Mouse (Mus musculus) small intestine, adult 2 months (tissue): Measurements from ENCODE around the gene St6galnac3. TPM values are rescaled to one million over a fixed set of nuclear protein-coding genes. Genes with fewer than 3 reads are reported as not detected.

Experiments
- H3K27ac ChIP-seq: fragments of 200-500 bp; 2 replicates; pipeline ENCODE4 v1.5.1; 2012; ENCODE audit warnings: low read depth, low read length, control low read depth, inconsistent platforms; ENCODE audit not compliant: insufficient read depth
- H3K27me3 ChIP-seq: fragments of 200-500 bp; 2 replicates; pipeline ENCODE4 v1.6.1; 2012; ENCODE audit warnings: mild to moderate bottlenecking, moderate library complexity, low read length, inconsistent platforms; ENCODE audit not compliant: control insufficient read depth, insufficient read depth
- H3K36me3 ChIP-seq: fragments of 200-500 bp; 2 replicates; pipeline ENCODE4 v1.6.1; 2012; ENCODE audit warnings: mild to moderate bottlenecking, low read length, control low read depth, inconsistent platforms; ENCODE audit not compliant: control insufficient read depth, insufficient read depth
- H3K4me1 ChIP-seq: fragments of 200-500 bp; 2 replicates; pipeline ENCODE4 v1.6.1; 2012; ENCODE audit warnings: low read length, inconsistent platforms, mixed read lengths; ENCODE audit not compliant: control insufficient read depth, insufficient read depth, insufficient read length
- H3K4me3 ChIP-seq: fragments of 200-500 bp; 2 replicates; pipeline ENCODE4 v1.5.1; 2012; ENCODE audit warnings: low read depth, mild to moderate bottlenecking, control low read depth, inconsistent platforms, low read length, moderate library complexity
- CTCF ChIP-seq: fragments of 200-500 bp; IDR thresholded peaks from 2 replicates; pipeline ENCODE4 v1.5.1; 2012; ENCODE audit warnings: low read depth, mild to moderate bottlenecking, control low read depth, inconsistent platforms, low read length, moderate library complexity, mixed read lengths; ENCODE audit not compliant: insufficient replicate concordance, insufficient read length; ENCODE audit errors: extremely low read depth
- POLR2A ChIP-seq: fragments of 200-500 bp; IDR thresholded peaks from 2 replicates; pipeline ENCODE4 v1.6.1; 2012; ENCODE audit warnings: low read depth, mild to moderate bottlenecking, control low read depth, inconsistent platforms, low read length, moderate library complexity
- WGBS: fragments of 180-500 bp; shearing (Covaris S2); methylation state at CpG from one replicate; pipeline ENCODE4 v1.1.7; 2018; 5-methylcytosine and 5-hydroxymethylcytosine counted together
- polyA plus RNA-seq: library from polyadenylated mRNA; depleted of rRNA; stranded (reverse); fragments of >200 nt; gene quantifications from 2 replicates; pipeline ENCODE4 v1.2.3, GENCODE M21; 2012

St6galnac3 gene
- polyA plus RNA-seq, 1 experiment, result 1.1 TPM

DNA sequence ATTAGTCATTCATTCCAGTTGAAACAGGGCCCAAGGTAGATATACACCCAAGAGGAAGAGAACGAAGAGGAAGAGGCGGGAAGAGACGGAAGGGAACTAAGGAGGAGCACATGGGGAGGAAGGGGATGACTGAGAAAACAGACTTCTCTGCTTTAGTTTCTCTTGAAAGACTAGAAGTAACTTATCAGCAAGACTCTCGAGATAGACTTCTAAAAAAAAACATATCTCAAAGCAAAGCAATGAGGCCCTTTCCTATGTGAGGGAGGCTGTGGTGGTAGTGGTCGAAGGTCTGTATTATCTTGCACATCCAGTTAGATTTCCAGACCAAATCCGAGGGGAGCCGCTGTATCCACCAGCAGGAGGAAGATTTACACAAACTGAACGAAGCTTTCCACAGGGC, 50.6 kb downstream of the St6galnac3 start:
- WGBS, result 72% methylated on average over 8 of the region's 8 CpGs
- Histone ChIP-seq H3K36me3 (no peaks in the 10 kb centered on the region), H3K4me3 (no peak overlapping the region), H3K4me1 (no peaks in the 10 kb centered on the region), H3K27me3 (no peaks in the 10 kb centered on the region), H3K27ac (no peak overlapping the region)
- no peak for TF ChIP-seq POLR2A
- TF ChIP-seq CTCF, result no peak

DNA sequence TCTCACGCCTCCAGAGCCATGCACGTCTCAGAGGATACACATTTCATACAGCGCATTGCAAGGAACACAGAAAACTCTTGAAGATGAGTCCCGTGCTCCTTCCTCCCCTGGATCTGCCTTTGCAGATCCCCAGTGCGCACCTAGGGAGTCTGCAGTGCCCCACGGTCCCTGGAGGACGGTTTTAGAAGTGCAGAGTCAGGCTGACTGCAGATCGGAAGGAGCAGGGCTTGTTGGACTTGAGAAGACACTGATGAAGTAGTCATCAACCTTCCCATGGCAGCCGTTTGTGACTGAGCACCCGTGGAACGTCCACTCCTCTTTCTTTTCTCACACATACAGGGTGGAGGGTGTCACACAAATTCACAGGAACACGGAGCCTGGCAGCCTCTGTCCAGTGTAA, 51.5 kb downstream of the St6galnac3 start:
- Histone ChIP-seq H3K4me3 (no peak overlapping the region), H3K27ac (no peak overlapping the region), H3K4me1 (no peaks in the 10 kb centered on the region), H3K36me3 (no peaks in the 10 kb centered on the region), H3K27me3 (no peaks in the 10 kb centered on the region)
- TF ChIP-seq CTCF (no peak), POLR2A (no peak)
- 80% methylated on average over 12 of the region's 12 CpGs for WGBS

DNA sequence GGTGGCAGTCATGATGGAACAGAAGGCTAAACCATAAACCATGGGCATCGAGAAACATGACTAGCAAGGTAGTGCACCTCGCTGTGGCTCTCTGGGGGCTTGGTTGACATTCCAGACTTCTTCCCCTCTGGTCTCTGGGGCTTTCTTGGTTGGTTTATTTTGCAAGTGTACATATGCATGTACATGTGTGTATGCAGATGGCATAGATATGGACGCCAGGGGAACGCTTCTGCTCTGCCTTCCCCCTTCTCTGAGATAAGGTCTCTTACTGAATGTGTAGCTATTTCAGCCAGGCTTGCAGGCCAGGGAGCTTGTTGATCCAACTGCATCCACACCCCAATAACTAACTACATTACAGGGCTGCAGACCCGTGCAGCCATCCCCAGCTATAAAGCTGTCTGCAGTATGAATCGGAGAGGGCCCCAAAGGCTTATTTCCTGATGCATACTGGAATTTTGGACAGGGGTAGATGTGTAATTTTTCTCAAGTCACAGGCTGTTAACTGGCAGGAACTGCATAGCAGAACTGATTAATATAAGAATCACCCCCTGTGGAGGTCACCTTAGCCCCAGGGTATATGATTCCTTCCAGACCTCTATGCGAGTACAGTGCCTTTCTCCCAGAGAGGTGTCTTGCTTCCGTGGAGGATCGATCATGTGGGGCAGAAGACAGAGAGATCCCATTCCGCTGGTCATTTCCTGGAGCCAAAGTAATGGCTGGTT, 53.9 kb downstream of the St6galnac3 start:
- WGBS, result 83% methylated on average over 10 of the region's 10 CpGs
- Histone ChIP-seq H3K27ac (no peak overlapping the region), H3K4me1 (no peaks in the 10 kb centered on the region), H3K4me3 (no peak overlapping the region), H3K36me3 (no peaks in the 10 kb centered on the region), H3K27me3 (no peaks in the 10 kb centered on the region)
- TF ChIP-seq POLR2A, result no peak
- TF ChIP-seq CTCF, result no peak

DNA sequence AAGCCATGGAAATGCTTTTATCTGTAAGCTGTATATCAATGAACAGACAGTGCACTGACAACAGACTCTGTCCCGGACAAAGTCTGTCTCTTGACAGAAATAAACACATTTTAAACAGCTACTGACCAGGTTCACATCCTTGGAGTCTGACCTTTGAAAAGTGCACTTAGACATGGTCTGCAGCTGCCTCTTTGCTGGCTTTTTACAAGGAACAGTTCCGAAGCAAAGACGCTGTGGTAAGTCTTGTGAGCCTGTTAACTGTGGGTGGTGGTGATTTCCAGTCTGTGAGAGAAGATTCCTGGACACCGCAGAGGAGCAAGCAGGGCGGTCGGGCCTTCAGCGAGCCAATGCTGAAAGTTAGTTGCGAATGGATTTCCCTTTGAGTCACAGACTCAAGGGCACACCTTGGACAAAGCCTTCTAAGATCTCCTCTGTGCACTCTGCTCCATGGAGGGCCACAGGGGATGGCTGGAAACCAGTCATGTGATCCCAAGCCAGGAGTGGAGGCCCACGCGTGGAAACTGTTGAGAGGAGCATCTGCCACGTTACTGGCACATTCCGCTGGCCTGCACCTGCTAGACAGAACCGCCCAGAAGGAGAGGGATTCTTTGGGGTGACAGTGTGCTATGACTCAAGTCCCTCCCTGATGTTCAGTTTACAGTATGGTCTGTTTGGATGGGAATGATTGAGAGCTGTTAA, 55.1 kb downstream of the St6galnac3 start:
- no peaks in the 10 kb centered on the region for H3K4me1 ChIP-seq
- H3K27me3 ChIP-seq, result no peaks in the 10 kb centered on the region
- no peak overlapping the region for H3K4me3 ChIP-seq
- no peak overlapping the region for H3K27ac ChIP-seq
- TF ChIP-seq POLR2A, result no peak
- no peak for TF ChIP-seq CTCF
- WGBS, result 81% methylated on average over 13 of the region's 13 CpGs
- H3K36me3 ChIP-seq, result no peaks in the 10 kb centered on the region

DNA sequence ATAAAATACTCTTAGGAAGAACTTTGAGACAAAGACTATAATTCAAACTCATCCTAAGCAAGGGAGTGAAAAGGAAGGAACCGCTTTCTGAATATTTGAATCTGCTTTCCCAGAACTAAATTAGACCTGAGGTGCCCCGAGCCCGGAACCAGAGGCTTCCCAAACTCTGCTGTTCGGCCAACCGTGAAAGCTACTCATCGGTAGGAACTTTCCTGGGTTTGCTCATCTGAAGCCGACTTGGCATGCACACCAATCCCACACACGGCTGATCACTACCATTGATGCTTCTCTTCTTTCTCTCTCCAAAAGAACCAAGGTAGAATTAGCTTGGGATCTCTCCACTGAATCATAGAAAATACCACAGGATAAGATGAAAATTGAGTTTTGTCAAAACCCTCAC, 55.6 kb downstream of the St6galnac3 start:
- no peaks in the 10 kb centered on the region for H3K4me1 ChIP-seq
- no peak overlapping the region for H3K4me3 ChIP-seq
- 89% methylated on average over 8 of the region's 8 CpGs for WGBS
- no peak for TF ChIP-seq CTCF
- no peak for TF ChIP-seq POLR2A
- H3K27ac ChIP-seq, result no peak overlapping the region
- H3K36me3 ChIP-seq, result no peaks in the 10 kb centered on the region
- H3K27me3 ChIP-seq, result no peaks in the 10 kb centered on the region

DNA sequence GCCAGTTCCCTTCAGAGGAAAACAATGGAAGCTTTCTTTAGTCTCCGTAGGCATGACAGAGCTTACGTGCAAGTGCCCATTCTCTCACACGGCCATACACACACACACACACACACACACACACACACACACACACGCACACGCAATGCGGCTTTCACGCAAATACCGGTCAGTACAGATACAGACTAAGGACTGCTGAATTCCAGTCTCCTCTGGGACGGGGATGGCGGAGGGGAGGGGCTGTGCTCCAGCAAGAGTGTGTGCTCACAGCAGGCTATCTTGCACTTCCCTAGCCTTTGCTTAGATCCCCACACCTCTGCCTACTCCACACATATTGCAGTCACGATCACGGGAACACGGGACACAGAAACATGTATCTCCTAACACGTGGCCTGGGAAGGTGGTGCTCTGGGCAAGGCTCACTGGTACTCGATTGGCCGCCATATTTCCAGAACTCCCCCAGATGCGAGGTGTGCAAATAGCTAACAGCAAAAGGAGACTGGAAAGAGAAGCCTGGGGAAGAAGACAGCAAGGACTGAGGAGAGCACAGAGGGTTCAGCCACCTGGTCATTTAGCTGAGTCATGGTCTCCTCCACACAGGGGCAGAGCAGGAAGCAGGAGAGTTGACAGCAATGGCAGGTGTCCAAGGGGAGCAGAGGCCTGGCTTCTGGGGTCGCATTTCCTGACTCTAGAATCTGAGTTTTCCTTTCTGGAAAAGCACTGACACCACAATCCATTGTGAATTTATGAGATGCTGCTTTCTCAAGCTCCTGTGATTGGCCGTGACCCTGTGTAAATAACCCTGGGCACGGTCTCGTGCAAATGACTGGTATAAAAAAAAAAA, 56.3 kb downstream of the St6galnac3 start:
- H3K27ac ChIP-seq, result no peak overlapping the region
- no peaks in the 10 kb centered on the region for H3K4me1 ChIP-seq
- H3K27me3 ChIP-seq, result no peaks in the 10 kb centered on the region
- no peaks in the 10 kb centered on the region for H3K36me3 ChIP-seq
- no peak overlapping the region for H3K4me3 ChIP-seq
- 74% methylated on average over 21 of the region's 21 CpGs for WGBS
- TF ChIP-seq CTCF (no peak), POLR2A (no peak)

DNA sequence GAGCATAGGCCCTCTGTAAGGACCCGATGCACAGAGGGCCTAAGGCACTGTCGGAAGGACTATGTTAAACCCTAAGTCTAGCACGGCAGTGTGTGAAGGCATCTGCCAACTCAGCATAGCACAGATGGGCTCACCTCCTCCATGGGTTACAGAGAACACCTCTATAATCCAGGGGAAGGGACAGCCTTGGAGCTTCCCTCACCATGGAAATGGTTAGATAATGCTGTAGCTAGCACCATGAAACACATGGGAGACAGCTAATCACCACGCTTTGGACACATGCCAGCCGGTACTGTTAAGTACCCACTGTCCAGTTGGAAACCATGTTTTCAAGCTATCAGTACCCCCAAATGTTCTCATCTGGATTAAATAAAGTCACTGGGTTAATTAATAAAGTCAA, 60.3 kb downstream of the St6galnac3 start:
- Histone ChIP-seq H3K27ac (no peak overlapping the region), H3K4me3 (no peak overlapping the region), H3K4me1 (no peaks in the 10 kb centered on the region), H3K27me3 (no peaks in the 10 kb centered on the region), H3K36me3 (no peaks in the 10 kb centered on the region)
- WGBS, result 94% methylated on average over 5 of the region's 5 CpGs
- TF ChIP-seq POLR2A (no peak), CTCF (no peak)
